Mouse (Mus musculus) gonadal fat pad, adult 2 months (tissue): ENCODE results near the gene Napb. TPM values are rescaled to one million over a fixed set of nuclear protein-coding genes. Genes with fewer than 3 reads are reported as not detected.
"Not testable (repeated sequence)": the region's sequence is repeated elsewhere in the genome, so short reads cannot be mapped to it uniquely, and the experiment has no call there.

ENCODE experiments used
- DNase-seq: peaks from one replicate; pipeline ENCODE4 v3.0.0-alpha.2; 2012; ENCODE audit warnings: low read depth
- polyA plus RNA-seq: library from polyadenylated mRNA; depleted of rRNA; stranded (reverse); fragments of >200 nt; gene quantifications from 2 replicates; pipeline ENCODE4 v1.2.3, GENCODE M21; 2012; rRNA removed

Napb gene
- 1.3 and 1.5 TPM in 2 replicates for polyA plus RNA-seq

GRCm38 (mm10) chr2:148732327-148733000, at the start of gene Napb:
Gene Napb, minus strand, starts transcription at chr2:148732467.
- no peak for DNase-seq

GRCm38 (mm10) chr2:148781709-148782108, 49.4 kb upstream of the Napb start, which contains the start of gene 8030411F24Rik:
Gene 8030411F24Rik, plus strand, starts transcription at chr2:148782009.
- no peak for DNase-seq

- not testable (repeated sequence) for DNase-seq
Measured at GRCm38 (mm10) chr2:148771397-148771796, 39.1 kb upstream of the Napb start, which contains the start of gene Cst11. Gene Cst11, minus strand, starts transcription at chr2:148771497.

- no peak for DNase-seq
Measured at GRCm38 (mm10) chr2:148763648-148764388, 31.6 kb upstream of the Napb start.

GRCm38 (mm10) chr2:148754310-148754846, 22.1 kb upstream of the Napb start:
- no peak for DNase-seq

- DNase-seq: no peak
Measured at GRCm38 (mm10) chr2:148751893-148752813, 19.9 kb upstream of the Napb start.

- no peak for DNase-seq
Measured at GRCm38 (mm10) chr2:148750058-148750457, 17.8 kb upstream of the Napb start, which contains the start of gene Cstl1. Gene Cstl1, plus strand, starts transcription at chr2:148750358.

GRCm38 (mm10) chr2:148743846-148744407, 11.7 kb upstream of the Napb start:
- DNase-seq: no peak

- no peak for DNase-seq
Measured at GRCm38 (mm10) chr2:148743001-148743400, 10.7 kb upstream of the Napb start.

GRCm38 (mm10) chr2:148731614-148732326, 497 bp downstream of the Napb start:
- no peak for DNase-seq

- DNase-seq: no peak
Measured at GRCm38 (mm10) chr2:148719271-148719995, 12.8 kb downstream of the Napb start.

- DNase-seq: no peak
Measured at GRCm38 (mm10) chr2:148717072-148717471, 15.2 kb downstream of the Napb start.

- DNase-seq: no peak
Measured at GRCm38 (mm10) chr2:148712326-148712725, 19.9 kb downstream of the Napb start.

GRCm38 (mm10) chr2:148707202-148707530, 25.1 kb downstream of the Napb start:
- DNase-seq: no peak

- no peak for DNase-seq
Measured at GRCm38 (mm10) chr2:148706409-148707201, 25.7 kb downstream of the Napb start.

- no peak for DNase-seq
Measured at GRCm38 (mm10) chr2:148698571-148698970, 33.7 kb downstream of the Napb start.

GRCm38 (mm10) chr2:148690781-148691180, 41.5 kb downstream of the Napb start:
- DNase-seq: no peak

- DNase-seq: no peak
Measured at GRCm38 (mm10) chr2:148690291-148690690, 42.0 kb downstream of the Napb start.

- no peak for DNase-seq
Measured at GRCm38 (mm10) chr2:148689444-148690140, 42.7 kb downstream of the Napb start.
